19 mouse cellular contexts compared by ENCODE assay signal in genomic region chr9:32137697-32138426, GRCm38 (mm10).
"Had no signal": no experiment of that assay in that cellular context is flagged by ENCODE, and none has a peak within 500 bp of the region (broad histone marks: within the 10 kb centered on the region; RNA-seq: fewer than 3 reads in every experiment).

No protein-coding gene starts in this region.

- H3K27ac ChIP-seq: layer of hippocampus, adult 2 months; limb, embryonic 13.5 days; liver, embryonic 14.5 days; neural tube, embryonic 12.5 days; stomach, embryonic 15.5 days had no signal

- H3K9ac ChIP-seq: limb, embryonic 13.5 days; liver, embryonic 14.5 days; neural tube, embryonic 12.5 days; stomach, embryonic 15.5 days had no signal

- H3K4me2 ChIP-seq: limb, embryonic 13.5 days; neural tube, embryonic 12.5 days; stomach, embryonic 15.5 days had no signal

- DNase-seq: kidney, adult 18-20 months; kidney, postnatal 10 days; kidney, postnatal 4 days; left cerebral cortex, postnatal 4 days; lung, adult 18-20 months; lung, postnatal 36 days; midbrain, embryonic 14.5 days; retina, postnatal 1 day; right cerebral cortex, postnatal 4 days; spleen, adult 18-20 months; thymus, adult 2 months; thymus, postnatal 25 days had no signal

- H3K9me3 ChIP-seq: limb, embryonic 13.5 days; neural tube, embryonic 12.5 days; stomach, embryonic 15.5 days had no signal

- H3K27me3 ChIP-seq: limb, embryonic 13.5 days; neural tube, embryonic 12.5 days; stomach, embryonic 15.5 days had no signal

- H3K4me1 ChIP-seq: neural tube, embryonic 12.5 days; stomach, embryonic 15.5 days had no signal

- ATAC-seq: lung, postnatal 0 days had no signal

- H3K4me3 ChIP-seq: layer of hippocampus, adult 2 months; limb, embryonic 13.5 days; myocyte; neural tube, embryonic 12.5 days; stomach, embryonic 15.5 days had no signal

- H3K36me3 ChIP-seq: neural tube, embryonic 12.5 days; stomach, embryonic 15.5 days had no signal
